Mouse (Mus musculus) Muller cell, postnatal 12 days (primary cell): Measurements from ENCODE around the gene Pcnx2.
A peak's percentile ranks its signal among the peaks of the same experiment; 100 is the strongest.

Experiments used
- DNase-seq: peaks from one replicate; pipeline ENCODE4 v3.0.0-alpha.2; 2015; ENCODE audit errors: inconsistent ontology term

Gene Pcnx2

DNA sequence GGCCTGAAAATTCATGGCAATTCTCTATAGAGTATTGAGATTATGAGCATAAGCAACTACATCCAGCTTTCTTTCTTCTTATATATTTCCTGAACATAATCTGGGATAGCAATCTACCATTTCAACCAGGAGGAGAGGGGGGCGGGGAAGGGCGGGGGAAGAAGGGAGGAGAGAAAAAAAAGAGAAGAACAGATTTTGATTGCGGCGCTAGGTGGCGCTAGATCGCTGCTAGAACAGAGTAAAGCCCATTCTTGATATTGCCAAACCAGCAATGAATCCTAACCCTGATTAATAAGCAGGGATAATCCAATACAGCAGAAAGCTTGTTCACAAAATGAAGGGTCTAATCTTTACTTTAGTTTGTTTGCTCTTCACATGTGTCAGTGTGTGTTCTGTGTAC lies 782 bp upstream of the Pcnx2 start:
- DNase-seq, result peak; percentile 60

DNA sequence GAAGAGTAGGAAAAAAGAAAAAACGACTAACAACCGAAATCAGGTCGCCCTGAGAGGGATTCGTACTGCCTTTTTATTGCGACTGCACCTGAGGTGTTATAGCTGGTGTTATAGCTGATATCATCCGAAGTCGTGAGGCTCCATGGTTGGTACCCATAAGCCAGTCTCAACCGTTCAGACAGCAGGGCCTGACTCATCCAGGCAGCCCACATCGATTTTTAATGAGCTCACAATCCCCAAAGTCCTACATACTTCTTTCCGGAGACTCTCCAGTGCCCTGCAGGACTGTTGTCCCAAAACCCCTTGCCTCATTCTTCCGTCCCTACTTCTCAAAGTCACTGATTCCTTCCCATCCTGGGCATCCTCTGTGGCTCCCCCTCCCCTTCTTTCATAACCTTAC lies 729 bp downstream of the Pcnx2 start:
- no peak for DNase-seq

- DNase-seq, result no peak
Measured at GRCm38 (mm10) chr8:125889920-125890319, 8.2 kb downstream of the Pcnx2 start.

DNA sequence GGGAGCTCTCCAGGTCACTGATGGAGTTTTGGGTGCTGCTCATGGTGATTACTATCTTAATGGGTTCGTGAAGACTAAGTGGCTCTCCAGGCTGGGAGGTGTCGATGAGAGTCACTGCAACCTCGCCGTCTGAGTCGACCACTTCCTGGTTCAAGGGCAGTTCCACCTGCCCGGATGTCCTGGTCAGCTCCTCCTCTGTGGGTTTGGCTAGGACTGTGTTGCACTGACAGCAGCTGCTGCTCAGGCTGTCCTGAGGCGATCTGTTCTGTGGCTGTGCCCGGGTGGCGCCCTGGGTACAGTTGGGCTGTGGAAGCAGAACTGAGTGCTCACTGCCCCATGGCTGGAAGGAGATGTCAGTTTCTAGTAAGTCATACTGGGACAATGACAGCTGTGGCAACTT lies 10.6 kb downstream of the Pcnx2 start:
- DNase-seq, result no peak

GRCm38 (mm10) chr8:125880447-125880846 lies 17.7 kb downstream of the Pcnx2 start:
- no peak for DNase-seq

GRCm38 (mm10) chr8:125873250-125873534 lies 24.9 kb downstream of the Pcnx2 start:
- DNase-seq, result no peak

DNA sequence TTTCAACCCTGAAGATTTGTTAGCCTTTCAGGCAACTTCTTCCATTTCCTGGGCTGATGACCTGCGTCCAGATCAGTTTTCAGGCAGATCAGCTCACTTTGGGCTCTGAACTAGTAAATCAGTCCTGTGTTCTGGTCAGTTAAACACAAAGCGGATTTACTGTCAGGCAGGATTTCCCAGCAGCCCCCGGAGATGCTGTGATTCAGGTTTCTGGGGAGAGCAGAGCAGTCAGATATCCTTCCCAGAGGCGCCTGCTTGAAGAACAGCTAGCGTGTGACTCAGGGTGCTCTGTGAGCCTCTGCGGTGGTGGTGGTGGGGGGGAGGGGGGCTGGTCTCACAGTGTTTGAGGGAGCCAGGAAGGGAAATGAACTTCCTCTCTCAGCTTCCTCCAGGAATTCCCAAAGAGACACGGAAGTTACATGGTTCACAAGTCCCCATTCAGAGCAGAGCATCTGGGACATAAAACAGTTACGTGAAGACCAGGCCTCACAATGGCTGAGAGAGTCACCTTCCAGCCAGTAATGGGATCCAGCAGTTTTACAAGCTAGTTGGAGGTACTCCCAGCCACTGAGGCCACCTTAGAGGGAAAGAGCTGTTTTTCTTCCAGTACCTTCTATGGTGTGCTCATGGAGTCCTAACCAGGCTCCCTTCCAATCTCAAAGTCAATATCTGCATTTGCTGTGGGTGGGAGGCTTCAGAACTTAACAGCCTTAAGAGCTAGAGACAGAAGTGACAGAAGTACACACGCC lies 25.4 kb downstream of the Pcnx2 start:
- no peak for DNase-seq

- peak; percentile 73 for DNase-seq
Measured at GRCm38 (mm10) chr8:125870821-125871321, 27.2 kb downstream of the Pcnx2 start.

DNA sequence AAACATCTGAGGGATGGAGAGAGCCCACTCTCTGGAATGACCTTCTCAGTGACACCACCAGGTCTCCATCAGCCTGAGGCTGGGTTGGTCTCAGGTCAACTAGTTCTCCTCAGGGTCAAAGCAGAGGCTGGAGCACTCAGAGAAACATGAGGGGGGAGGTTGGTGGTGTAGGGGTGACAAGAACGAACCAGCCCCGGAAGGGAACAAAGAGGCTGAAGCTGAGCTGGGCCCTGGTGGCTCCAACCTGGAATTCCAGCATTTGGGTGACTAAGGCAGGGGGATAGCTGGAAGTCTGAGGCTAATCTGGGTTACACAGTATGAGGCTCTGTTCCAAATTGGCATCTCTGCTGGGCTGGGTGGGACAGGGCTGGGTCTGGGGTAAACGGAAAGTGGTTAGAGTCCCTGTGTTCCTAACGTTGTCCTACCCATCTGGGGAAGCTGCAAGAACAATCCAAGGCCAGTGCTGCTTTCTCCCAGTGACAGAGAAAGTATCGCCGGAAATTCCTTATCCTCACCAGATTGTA lies 27.9 kb downstream of the Pcnx2 start:
- DNase-seq, result peak; percentile 11

DNA sequence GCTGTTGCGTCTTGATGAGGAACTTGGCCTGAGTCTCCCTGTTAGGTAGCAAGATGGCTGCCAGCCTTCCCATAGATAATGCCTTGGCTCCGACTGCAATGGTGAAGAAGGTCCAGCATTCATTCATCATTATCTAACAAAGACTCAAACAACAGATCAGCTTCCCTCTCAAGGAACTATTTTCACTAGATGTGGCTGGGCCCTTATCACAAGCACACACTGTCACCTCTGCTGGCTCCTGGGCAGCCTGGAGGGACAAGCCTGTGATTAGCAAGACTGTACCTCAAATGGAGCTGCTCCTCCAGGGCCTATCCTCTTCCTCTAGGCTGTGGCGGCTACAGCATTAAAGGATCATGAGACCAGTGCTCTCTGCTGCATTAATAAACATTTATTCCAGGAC lies 28.4 kb downstream of the Pcnx2 start:
- no peak for DNase-seq

GRCm38 (mm10) chr8:125868552-125868951 lies 29.6 kb downstream of the Pcnx2 start:
- no peak for DNase-seq

GRCm38 (mm10) chr8:125866125-125866524 lies 32.0 kb downstream of the Pcnx2 start:
- no peak for DNase-seq

DNA sequence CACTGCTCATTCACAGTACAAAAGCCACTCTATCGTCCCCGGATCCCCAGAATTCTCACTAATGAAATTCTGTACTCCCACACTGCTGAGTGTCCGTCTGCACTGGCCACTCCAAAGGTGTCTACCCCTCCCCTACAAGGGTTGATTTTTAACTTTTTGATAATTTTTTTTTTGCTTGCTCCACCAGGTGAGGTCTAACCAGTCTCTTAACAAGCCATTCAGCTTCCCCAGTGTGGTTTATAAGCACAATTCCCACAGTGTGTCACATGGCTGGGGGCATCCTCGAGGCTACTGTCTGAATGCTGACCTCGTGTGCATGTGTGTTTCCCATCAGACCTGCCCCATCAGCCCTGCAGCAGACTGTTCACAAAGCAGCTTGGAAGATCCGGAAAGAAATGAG lies 40.9 kb downstream of the Pcnx2 start:
- DNase-seq, result no peak

DNA sequence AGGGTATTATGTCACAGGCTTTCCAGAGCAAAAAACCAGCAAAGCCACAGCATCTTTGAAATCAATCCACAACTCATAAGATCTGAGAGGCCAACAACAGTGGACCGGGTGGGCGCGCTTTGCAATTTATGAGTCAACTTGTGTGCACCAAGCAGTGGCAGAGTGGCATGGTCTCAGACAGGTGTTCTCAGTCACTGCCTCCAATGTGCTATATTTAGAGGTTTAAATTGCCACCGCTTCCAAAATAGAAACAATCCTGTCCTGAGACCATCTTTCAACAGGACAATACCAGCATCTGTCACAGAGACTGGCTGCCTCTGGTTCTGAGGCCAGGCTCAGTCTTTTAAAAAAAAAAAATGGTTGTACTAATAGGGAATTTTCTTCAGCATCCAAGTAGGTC lies 42.0 kb downstream of the Pcnx2 start:
- DNase-seq, result no peak

DNA sequence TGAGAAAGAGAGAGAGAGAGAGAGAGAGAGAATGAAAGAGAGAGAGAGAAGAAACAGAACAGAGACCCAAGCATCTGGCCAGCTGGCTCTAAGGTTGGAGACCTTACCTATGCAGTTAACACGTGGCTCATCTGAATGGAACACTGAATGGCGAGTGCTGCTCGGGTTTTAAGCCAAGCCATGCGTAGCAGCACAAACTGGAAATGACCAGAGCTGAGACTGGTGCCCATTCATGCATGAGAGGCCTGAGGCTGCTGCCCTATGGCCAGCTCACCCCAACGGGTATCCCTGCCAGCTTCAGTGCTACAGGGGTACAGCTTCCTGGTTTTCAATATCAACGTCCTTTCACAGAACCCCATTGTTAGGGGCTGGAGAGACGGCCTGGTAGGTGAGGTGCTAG lies 43.7 kb downstream of the Pcnx2 start:
- DNase-seq, result peak; percentile 22

DNA sequence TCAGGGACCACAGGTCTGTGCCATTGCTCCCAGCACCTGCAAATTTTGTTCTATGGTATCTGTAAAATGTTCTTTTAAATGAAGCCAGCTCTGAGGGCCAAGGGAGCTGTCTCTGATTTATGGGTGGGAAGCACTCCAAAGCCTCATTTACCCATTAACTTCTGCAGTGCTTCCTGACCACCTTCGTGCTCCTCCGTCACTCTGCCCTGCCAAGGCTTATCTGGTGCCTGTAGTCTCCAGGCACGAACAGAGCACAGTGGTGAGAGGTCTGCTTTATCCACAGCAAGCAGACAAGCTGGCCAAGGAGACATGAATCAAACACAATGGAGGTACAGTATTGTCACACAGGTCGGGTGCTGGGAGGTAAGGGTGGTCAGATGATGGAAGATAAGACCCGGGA lies 44.8 kb downstream of the Pcnx2 start:
- no peak for DNase-seq

- no peak for DNase-seq
Measured at GRCm38 (mm10) chr8:125849181-125849580, 48.9 kb downstream of the Pcnx2 start.

DNA sequence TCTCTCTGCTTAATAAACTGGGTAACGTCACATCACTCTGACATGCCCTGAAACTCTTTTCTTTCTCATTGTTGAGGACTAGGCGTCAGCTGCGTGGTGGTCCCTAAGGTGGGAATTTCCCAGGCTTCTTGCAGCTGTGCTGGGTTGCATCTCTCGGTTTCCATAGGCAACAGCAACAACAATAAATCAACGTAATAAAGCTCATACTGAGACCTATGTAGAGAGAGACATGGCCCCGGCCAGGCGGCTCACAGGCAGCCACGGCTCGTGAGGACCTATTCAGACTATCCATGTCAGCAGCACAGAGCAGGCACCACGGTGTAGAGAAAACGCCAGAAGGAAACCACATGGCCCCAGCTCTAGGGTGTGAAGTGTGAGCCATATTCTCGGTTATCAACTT lies 50.3 kb downstream of the Pcnx2 start:
- no peak for DNase-seq

DNA sequence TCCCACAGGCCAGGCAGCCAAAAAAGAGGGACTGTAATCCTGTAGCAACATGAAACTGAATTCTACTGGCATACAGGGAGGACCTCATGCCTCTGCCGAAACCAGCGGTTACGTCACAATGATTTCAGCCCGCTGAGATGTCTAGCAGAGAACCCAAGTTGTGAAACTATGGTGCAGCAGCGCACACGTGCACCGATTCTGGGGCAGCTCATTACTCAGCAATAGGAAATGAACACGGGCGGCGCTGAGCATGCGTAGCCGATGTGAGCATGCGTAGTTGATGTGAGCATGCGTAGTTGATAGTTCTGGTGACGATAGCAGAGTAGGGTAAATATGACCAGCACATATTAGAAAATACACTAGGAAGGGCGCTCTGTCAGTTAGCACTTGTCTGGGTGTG lies 52.8 kb downstream of the Pcnx2 start:
- no peak for DNase-seq

- no peak for DNase-seq
Measured at GRCm38 (mm10) chr8:125843122-125843836, 54.8 kb downstream of the Pcnx2 start.

DNA sequence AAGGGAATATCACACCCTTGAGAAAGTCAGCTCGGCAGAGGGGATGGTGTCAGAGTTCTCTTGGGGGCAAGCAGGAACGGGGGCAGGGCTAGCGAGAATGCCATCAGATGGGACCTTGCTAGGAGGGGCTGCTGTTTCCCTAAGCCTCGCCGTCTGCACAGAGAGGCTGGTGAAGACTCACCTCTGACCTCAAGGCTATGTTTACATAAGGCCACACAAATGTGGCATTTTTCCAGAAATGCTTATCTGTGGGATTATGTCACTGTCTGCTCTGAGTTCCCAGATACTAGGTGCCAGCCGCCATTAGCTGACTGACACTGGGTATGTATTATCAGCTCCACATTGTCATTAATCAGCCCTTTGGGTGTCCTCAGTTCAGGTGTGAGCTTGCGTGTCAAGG lies 56.0 kb downstream of the Pcnx2 start:
- DNase-seq, result no peak

GRCm38 (mm10) chr8:125824688-125825087 lies 73.4 kb downstream of the Pcnx2 start:
- DNase-seq, result no peak

DNA sequence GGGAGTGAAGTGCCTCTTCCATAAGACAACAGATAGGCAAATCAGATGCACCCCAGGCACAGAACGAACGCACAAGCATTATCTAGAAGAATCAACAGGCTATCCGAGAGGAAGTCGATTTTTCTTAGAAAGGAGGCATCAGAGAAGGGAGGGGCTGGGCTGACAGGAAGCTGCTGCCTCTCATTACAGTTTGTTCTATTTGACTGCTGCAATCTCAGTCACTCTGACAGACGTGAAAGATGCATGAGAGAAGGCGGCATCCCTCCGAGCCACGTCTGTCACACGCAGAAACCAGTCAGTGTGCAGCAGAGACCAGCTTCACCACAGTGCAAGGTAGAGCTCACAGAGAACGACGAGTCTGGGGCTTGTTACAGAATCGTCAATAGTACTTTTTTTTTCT lies 74.4 kb downstream of the Pcnx2 start:
- no peak for DNase-seq
